Mouse (Mus musculus) gastrocnemius, postnatal 4 days (tissue): ENCODE results near the gene Gm5152. TPM values are rescaled to one million over a fixed set of nuclear protein-coding genes. Genes with fewer than 3 reads are reported as not detected.
"Not testable (repeated sequence)": the region's sequence is repeated elsewhere in the genome, so short reads cannot be mapped to it uniquely, and the experiment has no call there.

Experiments
- DNase-seq, 2 experiments: peaks; one replicate each; pipeline ENCODE4 v3.0.0; 2021 to 2022; ENCODE audit warnings: low spot score in 2 of 2, mixed read lengths in 2 of 2
- long read RNA-seq, 2 experiments: library from polyadenylated mRNA; stranded (forward); transcript quantifications; one replicate each; pipeline ENCODE4 v2.0.0; 2021
- total RNA-seq, 2 experiments: library from RNA; stranded (reverse); gene quantifications; 2 replicates each; pipeline ENCODE4 v1.2.3; 2021

Gm5152 gene
- not detected for total RNA-seq
- long read RNA-seq, experiment 1 = 0 reads
- long read RNA-seq, experiment 2 = 0 reads

DNA sequence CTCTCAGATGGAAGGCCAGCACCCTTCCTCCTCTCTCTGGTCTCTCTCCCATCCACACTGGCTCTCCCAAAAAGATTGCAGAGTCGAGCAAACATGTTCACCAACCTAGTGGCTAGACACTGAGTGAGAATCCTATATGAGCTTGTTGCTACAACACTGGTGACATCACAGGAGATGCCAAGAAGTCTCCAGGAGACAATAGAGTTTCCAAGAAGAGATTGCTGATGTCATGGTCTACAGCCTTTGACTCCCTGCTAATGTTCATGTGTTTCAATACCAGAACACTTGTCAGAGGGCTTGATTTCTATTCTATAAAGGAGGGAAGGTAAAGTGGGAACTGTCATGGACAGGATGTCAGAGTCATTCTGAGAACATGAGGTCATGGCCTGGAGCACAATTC is at the start of gene Gm5152:
Gene Gm5152 (minus strand): TSS at position 101 of the 400 bp plus-strand sequence.
- not testable (repeated sequence) for DNase-seq

DNA sequence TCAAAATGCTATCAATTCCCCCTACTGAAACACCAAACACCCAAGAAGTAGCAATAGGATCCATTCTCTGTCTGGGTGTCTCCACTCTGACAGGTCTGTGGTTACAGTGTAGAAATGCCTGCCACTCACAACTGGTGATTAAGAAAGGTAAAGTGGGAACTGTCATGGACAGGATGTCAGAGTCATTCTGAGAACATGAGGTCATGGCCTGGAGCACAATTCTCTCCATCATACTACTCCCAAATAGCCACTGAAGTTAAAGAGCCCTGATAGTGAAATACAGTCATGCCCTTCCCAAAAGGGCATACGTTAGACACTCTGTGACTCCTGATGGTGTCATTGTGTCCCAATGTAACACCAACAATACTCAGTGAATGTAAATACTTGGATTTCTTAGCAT is 8.4 kb upstream of the Gm5152 start:
- DNase-seq = not testable (repeated sequence)

DNA sequence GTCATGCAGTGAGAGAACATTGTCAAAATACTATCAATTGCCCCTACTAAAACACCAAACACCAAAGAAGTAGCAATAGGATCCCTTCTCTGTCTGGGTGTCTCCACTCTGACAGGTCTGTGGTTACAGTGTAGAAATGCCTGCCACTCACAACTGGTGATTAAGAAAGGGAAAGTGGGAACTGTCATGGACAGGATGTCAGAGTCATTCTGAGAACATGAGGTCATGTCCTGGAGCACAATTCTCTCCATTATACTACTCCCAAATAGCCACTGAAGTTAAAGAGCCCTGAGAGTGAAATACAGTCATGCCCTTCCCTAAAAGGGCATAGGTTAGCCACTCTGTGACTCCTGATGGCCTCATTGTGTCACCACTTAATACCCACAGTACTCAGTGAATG is 556 bp downstream of the Gm5152 start:
- DNase-seq = not testable (repeated sequence)

DNA sequence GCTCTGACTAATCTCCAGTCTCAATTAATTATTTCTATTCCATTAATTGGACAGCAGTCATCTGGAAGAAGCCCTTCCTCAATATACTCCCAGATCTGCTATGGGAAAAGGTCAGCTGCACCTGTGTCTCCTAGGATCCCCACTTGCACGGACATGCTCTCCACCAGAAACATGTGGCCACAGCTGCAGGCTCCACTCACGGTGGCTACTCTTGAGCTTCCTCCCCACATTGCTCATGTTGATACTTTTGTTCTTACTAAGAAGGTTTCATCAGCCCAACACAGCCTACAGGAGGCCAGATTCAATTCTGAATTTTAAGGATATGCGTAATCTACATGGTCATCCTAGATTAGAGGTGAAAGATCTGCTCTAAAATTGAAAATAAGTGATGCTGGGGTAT is 5.9 kb downstream of the Gm5152 start:
- not testable (repeated sequence) for DNase-seq

DNA sequence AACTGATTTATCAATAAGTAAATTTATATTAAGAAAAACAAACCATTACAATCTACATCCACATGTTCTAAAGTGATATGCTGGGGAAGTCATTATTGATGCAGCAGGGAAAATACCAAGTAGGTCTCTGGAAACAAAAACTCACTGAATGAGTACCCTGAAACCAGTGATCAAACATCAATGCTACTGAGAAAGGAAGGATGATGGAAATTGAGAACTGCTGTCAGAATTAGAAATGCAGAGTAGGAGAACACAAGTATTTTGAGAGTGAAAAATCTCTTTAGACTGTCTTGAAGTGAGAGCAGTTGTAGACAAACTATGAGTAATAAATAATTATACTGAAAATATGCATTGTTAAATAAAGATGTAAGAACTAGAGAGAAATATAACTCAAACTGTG is 26.0 kb downstream of the Gm5152 start:
- DNase-seq = no peak

DNA sequence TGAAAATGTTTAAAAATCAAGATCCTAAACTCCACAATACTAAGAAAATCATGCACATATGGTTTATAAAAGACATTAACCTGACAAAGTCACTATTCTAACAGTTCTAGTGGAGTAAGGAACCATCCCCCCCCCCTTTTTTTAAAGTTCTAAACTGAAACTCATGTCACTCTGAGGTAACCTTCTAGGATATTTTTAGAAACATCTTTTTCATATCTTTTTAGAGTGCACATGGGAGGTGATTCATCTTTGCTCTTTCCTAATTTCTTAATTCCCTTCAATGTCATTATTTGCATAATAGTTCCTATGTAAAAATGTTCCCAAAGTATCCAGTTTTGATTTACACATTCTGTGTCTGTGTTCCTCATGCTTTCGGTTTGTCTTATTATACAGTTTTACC is 43.3 kb downstream of the Gm5152 start:
- DNase-seq = no peak

DNA sequence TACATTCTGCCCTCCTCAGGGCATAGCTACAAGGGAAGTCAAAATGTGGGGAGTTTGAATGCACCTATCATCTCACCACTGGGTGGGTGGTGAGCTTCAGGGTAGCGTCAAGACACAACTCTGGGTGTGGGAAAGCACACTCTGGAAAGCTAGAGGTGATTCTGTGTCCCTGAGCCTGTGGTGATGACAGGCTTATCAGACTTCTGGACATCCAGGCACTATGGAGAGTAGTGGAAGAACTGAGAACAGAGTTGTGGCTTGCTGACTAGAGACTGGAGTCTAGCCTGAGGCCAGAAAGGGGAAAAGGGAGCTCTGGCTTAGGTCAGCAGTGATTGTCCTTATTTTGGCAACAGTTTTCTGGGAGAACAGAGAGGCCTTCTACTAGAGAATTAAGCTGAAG is 49.4 kb downstream of the Gm5152 start:
- DNase-seq = no peak
